Mouse (Mus musculus) ES-Bruce4 (cell line): ENCODE measurements at regions not wholly inside any gene's neighbourhood (a gene's known extent, or its start where the extent isn't known, plus 50 kb on each side); places are given as distances from the start of the nearest gene placed in this dataset.

Source experiments
- H3K27ac ChIP-seq: 2 replicates; pipeline ENCODE4 v1.5.1; 2012; ENCODE audit warnings: low read length, inconsistent platforms; ENCODE audit not compliant: insufficient read depth
- H3K27me3 ChIP-seq: 2 replicates; pipeline ENCODE4 v1.6.1; 2012; ENCODE audit warnings: mild to moderate bottlenecking, low read length, inconsistent platforms; ENCODE audit not compliant: control insufficient read depth, poor library complexity, insufficient read depth, severe bottlenecking
- H3K36me3 ChIP-seq: 2 replicates; pipeline ENCODE4 v1.6.1; 2012; ENCODE audit warnings: inconsistent platforms, mild to moderate bottlenecking, low read length, moderate library complexity; ENCODE audit not compliant: control insufficient read depth, poor library complexity, insufficient read depth, severe bottlenecking
- H3K4me1 ChIP-seq: one replicate; pipeline ENCODE4 v1.8.1; 2011; ENCODE audit warnings: low read length; ENCODE audit not compliant: control insufficient read depth, insufficient read depth
- H3K4me3 ChIP-seq: 2 replicates; pipeline ENCODE4 v1.5.1; 2011; ENCODE audit warnings: low read depth, mild to moderate bottlenecking, low read length
- H3K9ac ChIP-seq: 2 replicates; pipeline ENCODE4 v1.6.1; 2012; ENCODE audit warnings: low read depth, mild to moderate bottlenecking, inconsistent platforms; ENCODE audit not compliant: poor library complexity, severe bottlenecking
- H3K9me3 ChIP-seq: replicated peaks from 2 replicates; pipeline ENCODE4 v1.6.1; 2012; ENCODE audit warnings: mild to moderate bottlenecking, low read length, inconsistent platforms; ENCODE audit not compliant: control insufficient read depth, poor library complexity, insufficient read depth, severe bottlenecking
- CTCF ChIP-seq: IDR thresholded peaks from one replicate; pipeline ENCODE4 v1.8.1; 2011; ENCODE audit warnings: low read depth, low read length
- EP300 ChIP-seq: IDR thresholded peaks from 2 replicates; pipeline ENCODE4 v1.6.1; 2011; ENCODE audit warnings: low read depth, low read length; ENCODE audit not compliant: insufficient read depth
- POLR2A ChIP-seq: IDR thresholded peaks from one replicate; pipeline ENCODE4 v1.8.1; 2011; ENCODE audit warnings: low read length; ENCODE audit not compliant: insufficient read depth

DNA sequence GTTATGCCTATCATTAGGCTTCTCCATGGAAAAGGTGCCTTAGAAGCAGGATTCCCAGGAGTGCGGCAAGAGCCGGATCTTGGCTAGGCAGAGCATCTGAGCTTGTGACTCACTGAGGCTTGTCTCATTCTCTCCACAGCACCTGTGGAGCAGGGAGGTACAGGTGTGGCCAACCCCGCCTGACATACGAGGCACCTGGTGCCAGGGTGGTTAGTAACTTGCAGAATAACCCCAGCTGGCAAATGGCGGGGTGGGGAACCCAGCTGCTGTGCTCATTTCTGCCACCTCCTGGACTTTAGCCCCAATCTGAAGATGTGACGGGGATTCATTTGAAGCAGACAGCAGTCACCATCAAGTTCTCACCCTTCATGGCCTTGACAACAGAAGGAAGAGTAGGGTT is 96.2 kb downstream of the Pdgfra start:
- no peak overlapping the region for H3K27ac ChIP-seq
- TF ChIP-seq POLR2A (no peak), EP300 (no peak), CTCF (no peak)
- H3K9me3 ChIP-seq: no peaks in the 10 kb centered on the region
- no peak overlapping the region for H3K9ac ChIP-seq
- H3K36me3 ChIP-seq: no peaks in the 10 kb centered on the region
- no peak overlapping the region for H3K4me3 ChIP-seq
- no peaks in the 10 kb centered on the region for H3K4me1 ChIP-seq
- no peaks in the 10 kb centered on the region for H3K27me3 ChIP-seq

- Histone ChIP-seq H3K4me1 (no peaks in the 10 kb centered on the region), H3K9me3 (no peaks in the 10 kb centered on the region), H3K9ac (no peak overlapping the region), H3K36me3 (no peaks in the 10 kb centered on the region), H3K27ac (no peak overlapping the region), H3K4me3 (no peak overlapping the region), H3K27me3 (no peaks in the 10 kb centered on the region)
- no peak for TF ChIP-seq CTCF
These were observed 97.6 kb downstream of the Pdgfra start for GRCm38 (mm10) chr5:75249671-75250070.

- no peaks in the 10 kb centered on the region for H3K36me3 ChIP-seq
- H3K27me3 ChIP-seq: no peaks in the 10 kb centered on the region
- H3K9ac ChIP-seq: no peak overlapping the region
- no peak overlapping the region for H3K4me3 ChIP-seq
- no peak overlapping the region for H3K27ac ChIP-seq
- no peak for TF ChIP-seq CTCF
- H3K9me3 ChIP-seq: no peaks in the 10 kb centered on the region
- no peaks in the 10 kb centered on the region for H3K4me1 ChIP-seq
These were observed 101.3 kb downstream of the Pdgfra start for GRCm38 (mm10) chr5:75253349-75253748.

DNA sequence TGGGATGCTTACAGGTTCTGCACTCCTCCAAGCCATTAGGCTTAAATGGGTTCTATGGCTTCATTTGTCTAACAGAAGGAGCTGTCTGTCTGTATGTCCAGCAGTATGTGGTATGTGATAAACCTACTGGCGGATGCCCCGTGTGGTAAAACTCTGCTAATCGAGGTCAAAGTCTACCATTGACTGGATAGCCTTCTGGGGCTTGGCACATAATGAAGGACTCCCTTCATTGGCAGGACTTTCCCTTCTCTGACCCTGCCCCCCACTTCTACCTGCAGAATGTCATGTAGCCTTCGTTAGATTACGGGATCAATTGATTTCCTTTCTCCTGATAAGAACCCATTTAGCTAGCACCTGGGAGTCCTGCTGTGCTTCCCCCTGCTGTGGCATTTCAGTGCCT is 101.7 kb downstream of the Pdgfra start:
- Histone ChIP-seq H3K36me3 (no peaks in the 10 kb centered on the region), H3K4me1 (no peaks in the 10 kb centered on the region), H3K9ac (no peak overlapping the region), H3K9me3 (no peaks in the 10 kb centered on the region), H3K27ac (no peak overlapping the region), H3K4me3 (no peak overlapping the region), H3K27me3 (no peaks in the 10 kb centered on the region)
- no peak for TF ChIP-seq CTCF
- TF ChIP-seq EP300: no peak
- TF ChIP-seq POLR2A: no peak

- Histone ChIP-seq H3K9me3 (no peaks in the 10 kb centered on the region), H3K36me3 (no peaks in the 10 kb centered on the region), H3K4me1 (no peaks in the 10 kb centered on the region), H3K27me3 (no peaks in the 10 kb centered on the region), H3K4me3 (no peak overlapping the region), H3K27ac (no peak overlapping the region), H3K9ac (no peak overlapping the region)
- TF ChIP-seq CTCF: no peak
- TF ChIP-seq POLR2A: no peak
- no peak for TF ChIP-seq EP300
These were observed 104.1 kb downstream of the Pdgfra start for GRCm38 (mm10) chr5:75256186-75256585.

DNA sequence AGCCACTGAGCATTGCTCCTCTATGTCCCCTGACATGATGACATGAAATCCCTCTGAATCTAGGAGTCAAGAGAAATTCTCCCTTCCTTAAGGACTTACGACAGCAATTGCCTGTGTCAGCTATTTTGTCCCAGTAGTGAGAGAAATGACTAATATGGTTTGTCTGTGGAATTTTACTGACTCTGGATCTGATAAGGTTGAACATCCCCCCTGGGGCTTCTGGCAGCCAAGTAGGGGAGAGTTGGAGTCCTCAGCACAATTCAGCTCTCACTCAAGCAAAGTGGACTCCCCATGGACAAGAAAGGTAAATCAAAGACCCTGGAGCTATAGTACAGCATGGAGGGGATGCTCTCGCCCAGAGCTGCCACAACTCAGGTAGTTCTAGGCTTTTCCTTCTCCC is 105.0 kb downstream of the Pdgfra start:
- Histone ChIP-seq H3K27ac (no peak overlapping the region), H3K9ac (no peak overlapping the region), H3K9me3 (no peaks in the 10 kb centered on the region), H3K4me1 (no peaks in the 10 kb centered on the region), H3K4me3 (no peak overlapping the region), H3K36me3 (no peaks in the 10 kb centered on the region), H3K27me3 (no peaks in the 10 kb centered on the region)
- no peak for TF ChIP-seq POLR2A
- TF ChIP-seq CTCF: no peak
- no peak for TF ChIP-seq EP300
